Comparison of ENCODE assay signal across 8 mouse cellular contexts in genomic region chr16:36530566-36531552, GRCm38 (mm10). TPM values are rescaled to one million over a fixed set of nuclear protein-coding genes. Genes with fewer than 3 reads are reported as not detected.
DNase-seq lines count a peak whose midpoint lies in the region; ATAC-seq lines count a peak whose summit lies in the region.

No protein-coding gene starts in this region.

- ATAC-seq in CD4-positive, CD25-positive, alpha-beta regulatory T cell, adult 4 months = no peak
- peak; percentile 87 to 91 for ATAC-seq in hematopoietic stem cell, adult 5-6 weeks (replicated peaks in 1 of 2; ENCODE audit: insufficient read depth in 1 of 2, low FRiP score in 2 of 2, low TSS enrichment in 1 of 2, low read depth in 1 of 2, poor library complexity in 2 of 2, severe bottlenecking in 2 of 2)
- peak; percentile 33; the same call in 1 of the 2 replicates for ATAC-seq in monocyte, adult 5-6 weeks (replicated peaks; ENCODE audit: insufficient number of reproducible peaks, low FRiP score, low TSS enrichment, poor library complexity, severe bottlenecking)

- DNase-seq in CD4-positive, CD25-positive, alpha-beta regulatory T cell, adult 2 months (ENCODE audit: low read depth, low spot score) = peak; percentile 4
- peak; percentile 25 to 28 for DNase-seq in right cerebral cortex, postnatal 10 days (ENCODE audit: low spot score in 2 of 2)
- DNase-seq in right cerebral cortex, postnatal 25 days = no peak
- no peak for DNase-seq in ovary, postnatal 36 days (ENCODE audit: low spot score)
- DNase-seq in embryo, embryonic 11 days = no peak

RNA-seq across cellular contexts. Expression of gene Casr, which starts 31.1 kb away (rescaled TPM):
- not detected for polyA plus RNA-seq in CD4-positive, CD25-positive, alpha-beta regulatory T cell, adult 4 months (2017; shearing (Covaris generic))
- total RNA-seq in hematopoietic stem cell, adult 5-6 weeks (2017) = not detected in 2 replicates
- not detected in 3 replicates for total RNA-seq in monocyte, adult 5-6 weeks (2017)

Comparison
In these comparisons a context has a peak if more than half of its experiments do, and no peak if none do; other contexts are left out.
1. DNase-seq: peak in CD4-positive, CD25-positive, alpha-beta regulatory T cell, adult 2 months (single experiment) and right cerebral cortex, postnatal 10 days (2 of 2); none in right cerebral cortex, postnatal 25 days (single experiment), ovary, postnatal 36 days (single experiment) and embryo, embryonic 11 days (single experiment).